Mouse (Mus musculus) thymus, postnatal 25 days (tissue): ENCODE measurements at regions not wholly inside any gene's neighbourhood (a gene's known extent, or its start where the extent isn't known, plus 50 kb on each side); places are given as distances from the start of the nearest gene placed in this dataset.

Source experiments
- DNase-seq: peaks from one replicate; pipeline ENCODE4 v3.0.0; 2022

GRCm38 (mm10) chr17:84070596-84070995 lies 117.2 kb downstream of the Zfp36l2 start:
- no peak for DNase-seq

- DNase-seq, result no peak
Measured at GRCm38 (mm10) chr17:84067102-84067501, 120.6 kb downstream of the Zfp36l2 start.

- DNase-seq, result peak; percentile 48
Measured at GRCm38 (mm10) chr17:84063791-84064190, 124.0 kb downstream of the Zfp36l2 start.

GRCm38 (mm10) chr17:84061621-84062020 lies 126.1 kb downstream of the Zfp36l2 start:
- peak; percentile 40 for DNase-seq

- no peak for DNase-seq
Measured at GRCm38 (mm10) chr17:84056469-84056868, 131.3 kb downstream of the Zfp36l2 start.

GRCm38 (mm10) chr17:84052437-84052836 lies 135.3 kb downstream of the Zfp36l2 start:
- no peak for DNase-seq

GRCm38 (mm10) chr17:84051212-84051611 lies 136.5 kb downstream of the Zfp36l2 start:
- no peak for DNase-seq

GRCm38 (mm10) chr17:84048533-84048932 lies 139.2 kb downstream of the Zfp36l2 start:
- DNase-seq, result no peak

- no peak for DNase-seq
Measured at GRCm38 (mm10) chr17:84047520-84047919, 140.2 kb downstream of the Zfp36l2 start.

GRCm38 (mm10) chr17:84045812-84046211 lies 141.9 kb downstream of the Zfp36l2 start:
- DNase-seq, result no peak

GRCm38 (mm10) chr17:84044472-84044936 lies 143.2 kb downstream of the Zfp36l2 start:
- DNase-seq, result no peak

GRCm38 (mm10) chr17:84043102-84043501 lies 144.6 kb downstream of the Zfp36l2 start:
- DNase-seq, result no peak

- no peak for DNase-seq
Measured at GRCm38 (mm10) chr17:84039444-84039843, 148.3 kb downstream of the Zfp36l2 start.

GRCm38 (mm10) chr17:84037580-84038304 lies 150.0 kb downstream of the Zfp36l2 start:
- DNase-seq, result no peak

- DNase-seq, result peak; percentile 56
Measured at GRCm38 (mm10) chr17:84036056-84036455, 151.7 kb downstream of the Zfp36l2 start.

GRCm38 (mm10) chr17:84034801-84035200 lies 152.9 kb downstream of the Zfp36l2 start:
- no peak for DNase-seq

- no peak for DNase-seq
Measured at GRCm38 (mm10) chr17:84032441-84032840, 155.3 kb downstream of the Zfp36l2 start.

GRCm38 (mm10) chr17:84031833-84032232 lies 155.9 kb downstream of the Zfp36l2 start:
- DNase-seq, result no peak

- DNase-seq, result no peak
Measured at GRCm38 (mm10) chr17:84031381-84031780, 156.4 kb downstream of the Zfp36l2 start.

- DNase-seq, result no peak
Measured at GRCm38 (mm10) chr17:84030699-84031098, 157.0 kb downstream of the Zfp36l2 start.

- peak; percentile 95 for DNase-seq
Measured at GRCm38 (mm10) chr17:84028157-84028970, 159.4 kb downstream of the Zfp36l2 start.

GRCm38 (mm10) chr17:84027275-84027674 lies 160.5 kb downstream of the Zfp36l2 start:
- DNase-seq, result no peak

- DNase-seq, result peak; percentile 50
Measured at GRCm38 (mm10) chr17:84026110-84026509, 161.6 kb downstream of the Zfp36l2 start.

GRCm38 (mm10) chr17:84022358-84022757 lies 165.4 kb downstream of the Zfp36l2 start:
- DNase-seq, result no peak
